Mouse (Mus musculus): ENCODE measurements around the gene Nol8. TPM values are rescaled to one million over a fixed set of nuclear protein-coding genes. Genes with fewer than 3 reads are reported as not detected.
A peak's percentile ranks its signal among the peaks of the same experiment; 100 is the strongest.

The Nol8 gene
- polyA plus RNA-seq, 1 experiment = 3.5 TPM

DNA sequence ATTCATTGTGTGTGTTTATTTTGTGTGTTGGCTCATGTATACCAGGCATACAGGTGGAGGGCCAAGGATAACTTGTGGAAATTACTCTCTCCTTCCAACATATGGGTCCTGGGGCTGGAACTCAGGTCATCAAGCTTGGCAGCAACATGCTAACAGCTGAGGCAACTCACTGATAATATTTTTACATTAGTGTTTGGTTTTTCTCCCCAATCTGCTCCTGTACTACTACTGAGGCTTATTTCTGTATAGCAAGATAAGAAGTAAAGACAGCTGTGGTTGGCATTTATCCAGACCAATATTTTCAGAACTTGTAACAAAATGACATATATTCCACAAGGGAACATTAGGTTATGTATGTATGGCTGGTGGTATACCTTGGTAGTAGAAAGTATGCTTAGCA, 34.5 kb upstream of the Nol8 start:
- H3K4me3 ChIP-seq (ENCODE audit: insufficient read depth, poor library complexity, severe bottlenecking) = no peak overlapping the region
- H3K79me3 ChIP-seq (ENCODE audit: low read depth) = no peaks in the 10 kb centered on the region
- H3K27me3 ChIP-seq (ENCODE audit: control insufficient read depth, insufficient read depth, insufficient read length) = no peaks in the 10 kb centered on the region
- H3K79me2 ChIP-seq (ENCODE audit: control insufficient read depth, insufficient read depth) = no peaks in the 10 kb centered on the region
- TF ChIP-seq USF1 (IDR thresholded peaks at IDR 0.05; ENCODE audit: low read depth) = no peak
- no peak for TF ChIP-seq CEBPB (IDR thresholded peaks at IDR 0.05; ENCODE audit: low read depth)
- TF ChIP-seq MAX (IDR thresholded peaks at IDR 0.05) = no peak
- no peak for TF ChIP-seq MYOD1 (IDR thresholded peaks at IDR 0.05; ENCODE audit: control insufficient read depth, insufficient read length, low read depth)
- no peak for TF ChIP-seq MYOG (IDR thresholded peaks at IDR 0.05; ENCODE audit: control insufficient read depth, extremely low read depth, insufficient read length)
- TF ChIP-seq FOSL1 (IDR thresholded peaks at IDR 0.05; ENCODE audit: insufficient read depth, low read length, poor library complexity, severe bottlenecking) = no peak
- TF ChIP-seq CTCF (IDR thresholded peaks at IDR 0.05; ENCODE audit: control insufficient read depth, insufficient read depth, insufficient read length) = no peak
- H3ac ChIP-seq (ENCODE audit: control insufficient read depth, insufficient read length, low read depth) = no peak overlapping the region
- no peaks in the 10 kb centered on the region for H3K36me3 ChIP-seq (ENCODE audit: control insufficient read depth, insufficient read depth)

DNA sequence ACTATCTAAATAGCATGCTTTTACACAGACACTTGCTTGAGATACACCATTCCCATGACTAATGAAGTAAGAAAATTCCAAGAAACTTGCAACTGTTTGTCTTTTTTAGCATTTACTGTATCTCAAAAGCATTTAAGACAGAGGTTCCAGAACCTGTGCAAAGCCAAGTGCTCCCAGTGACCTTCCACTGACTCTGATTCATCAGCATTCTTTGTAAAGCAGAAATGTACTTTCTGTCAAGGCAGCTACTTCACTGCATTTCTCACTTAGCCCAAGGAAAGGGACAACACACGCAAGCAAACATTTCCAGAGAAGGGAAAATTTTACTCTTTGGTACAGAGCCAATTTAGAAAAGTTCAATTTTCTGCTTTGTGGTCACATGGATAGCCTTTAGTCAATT, 29.7 kb upstream of the Nol8 start:
- H3K4me3 ChIP-seq (ENCODE audit: insufficient read depth, poor library complexity, severe bottlenecking) = no peak overlapping the region
- H3K27me3 ChIP-seq (ENCODE audit: control insufficient read depth, insufficient read depth, insufficient read length) = no peaks in the 10 kb centered on the region
- H3K79me3 ChIP-seq (ENCODE audit: low read depth) = no peaks in the 10 kb centered on the region
- no peaks in the 10 kb centered on the region for H3K79me2 ChIP-seq (ENCODE audit: control insufficient read depth, insufficient read depth)
- no peaks in the 10 kb centered on the region for H3K36me3 ChIP-seq (ENCODE audit: control insufficient read depth, insufficient read depth)
- no peak for TF ChIP-seq MAX (IDR thresholded peaks at IDR 0.05)
- no peak for TF ChIP-seq MYOG (IDR thresholded peaks at IDR 0.05; ENCODE audit: control insufficient read depth, extremely low read depth, insufficient read length)
- no peak for TF ChIP-seq MYOD1 (IDR thresholded peaks at IDR 0.05; ENCODE audit: control insufficient read depth, insufficient read length, low read depth)
- TF ChIP-seq CTCF (IDR thresholded peaks at IDR 0.05; ENCODE audit: control insufficient read depth, insufficient read depth, insufficient read length) = no peak
- no peak for TF ChIP-seq FOSL1 (IDR thresholded peaks at IDR 0.05; ENCODE audit: insufficient read depth, low read length, poor library complexity, severe bottlenecking)
- TF ChIP-seq USF1 (IDR thresholded peaks at IDR 0.05; ENCODE audit: low read depth) = no peak
- TF ChIP-seq CEBPB (IDR thresholded peaks at IDR 0.05; ENCODE audit: low read depth) = no peak
- H3ac ChIP-seq (ENCODE audit: control insufficient read depth, insufficient read length, low read depth) = no peak overlapping the region

- Histone ChIP-seq H3ac (ENCODE audit: control insufficient read depth, insufficient read length, low read depth) (no peak overlapping the region), H3K27me3 (ENCODE audit: control insufficient read depth, insufficient read depth, insufficient read length) (no peaks in the 10 kb centered on the region), H3K4me3 (ENCODE audit: insufficient read depth, poor library complexity, severe bottlenecking) (no peak overlapping the region), H3K79me3 (ENCODE audit: low read depth) (no peaks in the 10 kb centered on the region), H3K79me2 (ENCODE audit: control insufficient read depth, insufficient read depth) (no peaks in the 10 kb centered on the region), H3K36me3 (ENCODE audit: control insufficient read depth, insufficient read depth) (no peaks in the 10 kb centered on the region)
- TF ChIP-seq FOSL1 (IDR thresholded peaks at IDR 0.05; ENCODE audit: insufficient read depth, low read length, poor library complexity, severe bottlenecking) = no peak
- TF ChIP-seq MYOD1 (IDR thresholded peaks at IDR 0.05; ENCODE audit: control insufficient read depth, insufficient read length, low read depth) = no peak
- no peak for TF ChIP-seq CTCF (IDR thresholded peaks at IDR 0.05; ENCODE audit: control insufficient read depth, insufficient read depth, insufficient read length)
- TF ChIP-seq MYOG (IDR thresholded peaks at IDR 0.05; ENCODE audit: control insufficient read depth, extremely low read depth, insufficient read length) = no peak
- TF ChIP-seq CEBPB (IDR thresholded peaks at IDR 0.05; ENCODE audit: low read depth) = no peak
- no peak for TF ChIP-seq MAX (IDR thresholded peaks at IDR 0.05)
- no peak for TF ChIP-seq USF1 (IDR thresholded peaks at IDR 0.05; ENCODE audit: low read depth)
Measured at GRCm38 (mm10) chr13:49628167-49628566, 24.7 kb upstream of the Nol8 start.

- H3K79me3 ChIP-seq (ENCODE audit: low read depth) = no peaks in the 10 kb centered on the region
- H3K4me3 ChIP-seq (ENCODE audit: insufficient read depth, poor library complexity, severe bottlenecking) = no peak overlapping the region
- no peaks in the 10 kb centered on the region for H3K36me3 ChIP-seq (ENCODE audit: control insufficient read depth, insufficient read depth)
- no peaks in the 10 kb centered on the region for H3K79me2 ChIP-seq (ENCODE audit: control insufficient read depth, insufficient read depth)
- no peak for TF ChIP-seq CTCF (IDR thresholded peaks at IDR 0.05; ENCODE audit: control insufficient read depth, insufficient read depth, insufficient read length)
- no peak for TF ChIP-seq FOSL1 (IDR thresholded peaks at IDR 0.05; ENCODE audit: insufficient read depth, low read length, poor library complexity, severe bottlenecking)
- peak; percentile 46 for TF ChIP-seq CEBPB (IDR thresholded peaks at IDR 0.05; ENCODE audit: low read depth)
- H3K27me3 ChIP-seq (ENCODE audit: control insufficient read depth, insufficient read depth, insufficient read length) = no peaks in the 10 kb centered on the region
- no peak overlapping the region for H3ac ChIP-seq (ENCODE audit: control insufficient read depth, insufficient read length, low read depth)
Measured at GRCm38 (mm10) chr13:49629076-49629475, 23.8 kb upstream of the Nol8 start.

DNA sequence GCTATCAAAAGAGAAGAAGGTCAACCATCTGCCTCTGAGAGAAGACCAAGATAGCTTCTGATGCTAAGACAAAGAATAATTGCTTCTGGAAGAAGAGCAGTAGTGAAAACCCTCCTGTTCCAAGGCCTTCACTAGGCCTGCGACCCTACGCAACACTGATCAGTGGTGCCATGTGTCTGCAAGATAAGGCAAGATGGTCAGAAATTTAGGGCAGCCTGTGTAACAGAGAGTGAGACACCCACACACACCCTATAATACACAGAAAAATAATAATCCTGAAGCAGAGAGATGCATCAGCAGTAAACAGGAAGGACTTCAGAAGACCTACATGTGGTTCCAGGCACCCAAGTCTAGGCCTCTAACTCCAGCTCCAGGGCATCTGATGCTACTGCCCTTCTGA, 12.9 kb upstream of the Nol8 start:
- Histone ChIP-seq H3K4me3 (ENCODE audit: insufficient read depth, poor library complexity, severe bottlenecking) (no peak overlapping the region), H3K27me3 (ENCODE audit: control insufficient read depth, insufficient read depth, insufficient read length) (no peaks in the 10 kb centered on the region), H3ac (ENCODE audit: control insufficient read depth, insufficient read length, low read depth) (no peak overlapping the region), H3K36me3 (ENCODE audit: control insufficient read depth, insufficient read depth) (peaks cover 22% of the 10 kb centered on the region), H3K79me3 (ENCODE audit: low read depth) (no peaks in the 10 kb centered on the region), H3K79me2 (ENCODE audit: control insufficient read depth, insufficient read depth) (no peaks in the 10 kb centered on the region)
- TF ChIP-seq CEBPB (IDR thresholded peaks at IDR 0.05; ENCODE audit: low read depth) (no peak), MYOG (IDR thresholded peaks at IDR 0.05; ENCODE audit: control insufficient read depth, extremely low read depth, insufficient read length) (no peak), MYOD1 (IDR thresholded peaks at IDR 0.05; ENCODE audit: control insufficient read depth, insufficient read length, low read depth) (no peak), USF1 (IDR thresholded peaks at IDR 0.05; ENCODE audit: low read depth) (no peak), CTCF (IDR thresholded peaks at IDR 0.05; ENCODE audit: control insufficient read depth, insufficient read depth, insufficient read length) (no peak), FOSL1 (IDR thresholded peaks at IDR 0.05; ENCODE audit: insufficient read depth, low read length, poor library complexity, severe bottlenecking) (no peak), MAX (IDR thresholded peaks at IDR 0.05) (no peak)

- Histone ChIP-seq H3K27me3 (ENCODE audit: control insufficient read depth, insufficient read depth, insufficient read length) (no peaks in the 10 kb centered on the region), H3K79me3 (ENCODE audit: low read depth) (no peaks in the 10 kb centered on the region), H3K4me3 (ENCODE audit: insufficient read depth, poor library complexity, severe bottlenecking) (no peak overlapping the region), H3K79me2 (ENCODE audit: control insufficient read depth, insufficient read depth) (no peaks in the 10 kb centered on the region), H3K36me3 (ENCODE audit: control insufficient read depth, insufficient read depth) (peaks cover 24% of the 10 kb centered on the region), H3ac (ENCODE audit: control insufficient read depth, insufficient read length, low read depth) (no peak overlapping the region)
- no peak for TF ChIP-seq CEBPB (IDR thresholded peaks at IDR 0.05; ENCODE audit: low read depth)
- peak; percentile 22 for TF ChIP-seq FOSL1 (IDR thresholded peaks at IDR 0.05; ENCODE audit: insufficient read depth, low read length, poor library complexity, severe bottlenecking)
Measured at GRCm38 (mm10) chr13:49642650-49643049, 10.2 kb upstream of the Nol8 start.

Measured in C2C12 (cell line).